Mouse (Mus musculus) thymus, postnatal 25 days (tissue): ENCODE results near the gene Pik3ca.
"Not testable (repeated sequence)": the region's sequence is repeated elsewhere in the genome, so short reads cannot be mapped to it uniquely, and the experiment has no call there.

Source experiments
- DNase-seq: peaks from one replicate; pipeline ENCODE4 v3.0.0; 2022

The Pik3ca gene

DNA sequence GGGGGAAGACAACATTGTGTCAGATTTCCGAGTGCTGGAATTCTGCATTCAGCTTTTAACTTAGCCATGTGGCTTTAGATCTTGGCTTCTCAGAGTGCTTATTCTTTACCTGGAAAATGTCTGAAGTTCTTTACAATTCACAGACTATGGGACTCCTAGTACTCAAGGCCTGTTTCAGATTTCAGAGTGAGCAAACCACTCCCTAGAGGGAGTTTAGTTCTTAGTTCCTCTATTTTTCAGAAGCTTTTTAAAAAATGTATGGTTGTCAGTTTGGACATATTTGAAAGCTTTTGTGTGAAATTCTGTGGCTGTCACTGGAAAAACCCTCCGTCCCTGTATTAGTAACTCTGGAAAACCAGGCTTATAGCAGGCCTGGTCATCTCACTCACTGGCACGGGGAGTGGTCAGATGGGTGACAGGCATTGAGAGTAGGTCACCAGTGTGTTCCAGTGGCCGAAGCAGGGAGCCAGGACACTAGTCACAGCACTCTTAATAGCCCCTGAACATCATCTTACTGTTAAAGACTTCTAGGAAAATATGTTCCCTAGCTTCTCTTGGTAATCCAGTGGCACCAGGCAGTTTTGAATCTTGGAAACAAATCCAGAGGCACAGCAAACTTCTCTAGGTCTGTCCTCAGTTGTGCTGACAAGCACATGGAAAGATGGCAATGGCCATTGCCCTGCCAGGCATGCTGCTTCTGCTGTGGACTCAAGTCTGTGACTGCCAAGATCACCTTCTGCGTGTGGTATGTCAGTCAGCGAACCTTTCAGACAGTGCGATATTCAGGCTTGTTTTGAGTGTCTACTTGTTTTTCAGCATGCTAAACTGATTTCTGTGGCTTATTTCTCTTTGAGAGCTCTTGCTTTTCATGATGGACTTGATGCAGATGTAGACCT, 5.8 kb downstream of the Pik3ca start:
- DNase-seq, result no peak

DNA sequence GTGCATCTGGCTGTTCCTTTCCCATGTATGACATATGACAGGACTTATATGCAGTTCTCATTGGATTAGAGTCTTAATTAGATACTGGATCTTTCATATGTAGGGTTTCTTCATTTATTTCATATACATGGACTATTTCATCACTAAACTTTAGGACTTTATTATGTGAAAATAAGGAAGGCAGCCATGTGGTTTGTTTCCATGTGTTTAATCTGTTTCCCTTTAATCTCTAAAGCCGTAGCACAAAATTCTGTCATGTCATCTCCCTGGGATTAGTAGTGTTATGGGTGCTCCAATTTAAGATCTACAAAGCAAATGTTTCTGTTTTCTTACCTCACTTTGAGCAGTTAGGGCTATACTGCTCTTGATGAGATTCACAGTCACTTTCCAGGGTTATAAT, 8.2 kb downstream of the Pik3ca start:
- no peak for DNase-seq

DNA sequence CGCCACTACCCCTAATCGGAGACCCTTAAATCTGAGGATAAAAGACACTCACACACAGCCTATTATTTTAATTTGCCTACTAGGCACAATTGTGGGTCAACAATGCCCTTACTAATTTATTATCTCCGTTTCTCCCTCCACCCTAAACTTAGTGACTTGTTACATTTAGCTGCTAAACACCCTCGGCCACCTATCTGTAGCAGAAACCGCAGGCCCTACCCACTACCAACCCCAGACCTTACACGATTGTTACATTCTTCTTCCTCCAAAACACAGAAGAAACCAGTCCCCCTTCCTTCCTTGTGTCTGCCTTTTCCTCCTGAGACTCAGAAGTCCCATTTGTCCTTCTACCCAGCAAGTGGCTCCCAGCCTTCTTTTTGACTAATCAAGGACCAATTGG, 9.3 kb downstream of the Pik3ca start:
- no peak for DNase-seq

GRCm38 (mm10) chr3:32408811-32409273, 11.4 kb downstream of the Pik3ca start:
- DNase-seq, result no peak

DNA sequence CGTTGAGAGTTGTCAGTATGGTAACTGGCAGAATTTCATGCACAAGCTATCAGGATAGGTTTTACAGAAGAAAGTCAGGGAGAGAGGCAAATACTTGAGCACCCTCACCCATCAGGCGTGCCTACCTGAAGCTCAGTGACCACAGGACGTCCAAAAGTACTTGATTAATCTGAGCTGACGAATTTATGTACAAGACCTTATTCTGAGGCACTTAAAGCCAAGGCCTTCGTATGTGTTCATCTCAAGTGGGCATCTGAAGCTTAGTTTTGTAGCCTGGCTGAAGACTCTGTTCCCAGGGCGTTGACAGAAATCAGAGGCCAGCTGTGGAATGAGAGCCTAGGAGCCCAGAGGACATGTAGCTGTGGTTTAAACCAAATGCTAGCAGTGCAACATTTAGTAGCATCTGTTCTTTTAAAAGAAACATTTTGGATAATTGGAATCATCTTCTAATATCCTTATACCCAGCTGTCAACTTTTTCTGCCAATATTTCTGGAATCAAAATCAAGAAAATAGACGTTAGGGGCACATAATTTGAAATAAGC, 15.1 kb downstream of the Pik3ca start:
- no peak for DNase-seq

GRCm38 (mm10) chr3:32414381-32414780, 16.9 kb downstream of the Pik3ca start:
- no peak for DNase-seq

GRCm38 (mm10) chr3:32415370-32416309, 18.2 kb downstream of the Pik3ca start:
- no peak for DNase-seq

DNA sequence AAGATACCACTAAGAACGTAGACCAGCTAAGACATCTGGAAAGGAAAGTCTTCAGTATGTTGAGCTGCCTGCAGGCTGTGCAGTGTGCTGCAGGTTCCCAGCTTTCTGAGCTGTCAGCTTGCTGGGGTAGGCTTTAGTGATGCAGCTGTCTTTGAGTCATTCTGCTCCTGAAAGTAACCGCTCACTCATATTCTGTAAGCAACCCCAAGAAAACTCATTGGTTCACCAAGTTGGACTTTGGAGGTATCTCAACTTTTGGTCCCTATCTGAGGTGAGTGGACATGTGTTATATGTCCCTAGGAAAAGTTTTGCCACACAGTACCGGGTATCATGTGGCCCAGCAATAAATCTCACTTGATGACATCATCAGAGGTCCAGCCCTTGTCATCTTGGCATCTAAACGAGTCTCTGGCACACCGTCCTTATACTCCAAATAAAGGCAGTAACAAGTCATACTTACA, 20.3 kb downstream of the Pik3ca start:
- DNase-seq, result no peak

GRCm38 (mm10) chr3:32419866-32420265, 22.4 kb downstream of the Pik3ca start:
- no peak for DNase-seq

DNA sequence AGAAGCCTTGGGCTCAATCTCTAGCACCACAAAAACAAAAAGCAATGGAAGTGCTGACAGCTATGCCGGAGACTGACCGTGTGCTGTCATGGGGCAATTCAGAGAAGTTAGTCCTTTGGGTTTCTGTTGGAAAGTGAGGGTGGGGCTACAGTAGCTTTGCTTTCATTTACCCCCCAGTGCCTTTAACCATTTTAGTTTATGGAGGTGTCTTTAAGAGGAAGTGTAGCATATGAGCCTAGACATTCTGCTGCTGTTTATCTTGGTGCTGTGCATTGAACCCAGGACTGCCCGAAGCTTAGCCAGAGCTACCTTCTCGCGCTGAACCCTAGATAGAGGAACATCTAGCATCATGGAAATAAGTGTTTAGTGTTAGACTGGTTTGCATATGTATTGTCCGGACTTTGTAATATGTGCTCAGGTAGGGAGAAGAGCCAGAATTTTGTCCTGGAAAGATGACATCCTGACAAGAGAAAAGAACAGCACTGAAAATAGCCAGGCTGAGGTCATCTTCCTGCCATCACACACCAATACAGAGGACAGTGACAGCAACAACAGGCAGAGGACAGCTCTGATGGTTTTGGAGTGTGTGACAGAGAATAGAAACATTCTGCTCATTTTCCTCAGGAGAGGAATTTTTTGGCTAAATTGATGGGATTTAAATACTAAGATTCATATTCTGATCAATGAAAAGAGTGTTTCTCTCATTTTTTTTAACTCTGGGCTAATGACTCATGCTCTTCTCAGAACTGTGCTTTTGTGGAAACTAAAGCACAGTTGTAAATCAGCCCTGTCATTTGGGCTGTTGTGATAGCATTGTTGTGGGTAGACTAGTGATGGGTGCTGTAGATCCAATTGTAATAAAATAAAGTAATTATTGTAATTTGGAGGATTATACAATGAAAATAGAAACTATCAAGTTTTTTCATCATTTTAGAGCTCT, 23.9 kb downstream of the Pik3ca start:
- no peak for DNase-seq

GRCm38 (mm10) chr3:32427695-32428094, 30.2 kb downstream of the Pik3ca start:
- DNase-seq, result no peak

DNA sequence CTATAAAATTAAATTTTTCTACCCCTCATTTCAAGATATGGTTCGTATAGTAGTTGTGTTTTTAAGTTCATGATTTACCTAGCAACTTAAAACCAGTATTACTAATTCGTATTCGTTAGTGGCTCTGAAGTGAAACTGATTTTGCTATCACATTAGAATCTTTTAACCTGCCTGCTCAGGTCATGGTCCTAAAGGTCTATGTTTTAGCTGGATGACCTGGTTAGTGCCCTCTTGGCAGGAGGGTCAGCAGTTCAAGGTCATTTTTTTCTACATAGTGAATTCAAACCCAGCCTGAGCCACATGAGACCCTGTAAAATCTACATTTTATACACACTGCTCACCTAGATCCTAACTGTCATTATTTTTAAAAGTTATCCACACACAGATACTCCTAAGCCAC, 30.9 kb downstream of the Pik3ca start:
- no peak for DNase-seq

- DNase-seq, result no peak
Measured at GRCm38 (mm10) chr3:32428921-32429320, 31.4 kb downstream of the Pik3ca start.

DNA sequence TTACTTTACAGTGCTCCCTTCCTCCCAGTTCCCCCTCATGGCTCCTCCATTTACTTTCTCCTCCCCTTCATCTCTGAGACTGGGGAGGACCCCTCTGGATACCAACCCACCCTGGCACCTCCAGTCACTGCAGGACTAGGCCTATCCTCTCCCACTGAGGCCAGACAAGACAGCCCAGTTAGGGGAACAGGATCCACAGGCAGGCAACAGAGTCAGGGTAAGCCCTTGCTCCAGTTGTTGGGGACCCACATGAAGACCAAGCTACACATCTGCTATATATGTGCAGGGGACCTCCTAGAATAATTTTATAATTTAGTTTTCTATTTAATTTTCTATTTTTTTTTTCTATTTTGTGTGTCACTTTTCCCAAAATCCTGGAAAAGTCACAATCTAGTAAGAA, 31.9 kb downstream of the Pik3ca start:
- DNase-seq, result not testable (repeated sequence)

- DNase-seq, result no peak
Measured at GRCm38 (mm10) chr3:32430394-32430793, 32.9 kb downstream of the Pik3ca start.

DNA sequence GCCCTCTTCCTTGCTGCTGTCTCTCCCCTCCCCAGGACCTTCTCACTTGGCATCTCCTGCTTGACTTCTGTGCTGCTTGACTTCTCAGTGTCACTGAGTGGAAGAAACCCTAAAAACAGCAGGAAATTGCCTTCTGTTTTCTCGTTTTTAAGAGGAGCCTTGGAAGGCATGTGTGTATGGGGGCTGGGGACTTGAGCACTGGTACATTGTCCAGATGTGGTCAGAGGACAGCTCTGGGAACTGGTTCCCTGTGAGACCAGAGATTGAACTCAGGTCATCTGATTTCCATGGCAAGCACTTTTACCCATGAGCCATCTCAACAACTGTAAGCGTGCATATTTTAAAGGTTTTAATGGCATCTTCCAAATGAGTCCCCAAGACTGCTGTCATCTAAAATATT, 36.5 kb downstream of the Pik3ca start:
- no peak for DNase-seq

- DNase-seq, result no peak
Measured at GRCm38 (mm10) chr3:32436101-32436500, 38.6 kb downstream of the Pik3ca start.

GRCm38 (mm10) chr3:32437297-32437696, 39.8 kb downstream of the Pik3ca start:
- DNase-seq, result no peak

- DNase-seq, result no peak
Measured at GRCm38 (mm10) chr3:32437820-32438219, 40.3 kb downstream of the Pik3ca start.

DNA sequence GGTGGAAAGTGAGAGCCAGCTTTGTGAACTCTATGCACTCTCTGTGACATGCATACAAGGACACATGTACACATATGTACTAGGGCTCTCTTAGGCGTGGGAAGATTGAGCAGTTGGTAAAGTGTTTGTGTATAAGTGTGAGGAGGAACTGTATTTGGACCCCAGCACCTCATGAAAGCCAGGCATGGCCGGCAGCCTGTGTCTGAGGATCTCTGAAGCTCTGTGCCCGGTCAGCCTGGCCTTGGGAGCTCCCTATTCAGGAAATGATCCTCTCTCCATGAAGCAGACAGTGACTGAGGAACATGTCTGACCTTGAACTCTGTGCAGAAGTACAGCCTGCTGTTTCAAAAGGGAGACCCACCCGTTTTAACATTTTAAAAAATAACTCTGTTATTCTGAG, 41.2 kb downstream of the Pik3ca start:
- no peak for DNase-seq

DNA sequence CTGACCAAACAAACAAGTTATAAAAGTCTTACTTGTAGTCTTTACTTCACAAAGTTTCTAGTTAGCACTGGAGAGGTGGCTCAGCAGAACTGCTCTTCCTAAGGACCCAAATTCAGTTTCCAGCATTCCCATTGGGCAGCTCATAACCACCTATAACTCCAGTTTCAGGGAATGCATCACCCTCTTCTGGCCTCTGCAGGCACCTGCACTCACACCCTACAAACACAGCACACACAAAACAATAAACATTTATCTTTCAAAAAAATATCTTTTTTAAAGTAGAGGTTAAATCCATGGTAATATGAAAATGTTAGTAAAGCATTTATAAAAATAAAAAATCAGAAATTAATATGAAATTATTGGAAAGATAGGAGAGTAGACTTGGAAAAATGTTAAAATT, 44.2 kb downstream of the Pik3ca start:
- DNase-seq, result no peak
